ENCODE assay signal across 12 mouse cellular contexts in the genomic region with DNA sequence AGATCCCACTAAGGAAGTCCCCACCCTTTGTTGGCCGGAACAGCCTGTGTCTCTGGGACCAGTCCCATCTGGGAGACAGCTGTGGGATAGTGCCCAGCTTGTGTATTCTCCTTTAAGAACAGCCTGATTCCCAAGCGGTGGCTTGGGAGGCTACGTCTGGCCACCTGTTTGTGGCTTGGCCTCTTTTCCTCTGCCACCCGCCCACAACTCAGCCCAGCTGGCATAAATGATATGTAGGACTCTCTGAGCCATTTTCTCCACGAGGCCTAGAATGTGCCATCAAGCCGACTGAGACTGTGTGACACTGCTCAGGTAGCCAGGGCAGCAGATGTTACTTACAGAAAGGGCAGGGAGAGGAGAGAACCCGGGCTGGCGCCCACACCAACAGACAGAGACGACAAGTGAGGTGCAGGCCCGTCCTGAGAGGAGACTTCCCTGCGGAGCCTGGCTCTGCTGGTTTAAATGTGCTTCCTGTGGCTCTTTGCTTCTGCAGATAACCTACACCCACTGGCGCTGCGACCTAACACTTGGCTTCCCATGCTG. TPM values are rescaled to one million over a fixed set of nuclear protein-coding genes. Genes with fewer than 3 reads are reported as not detected.
A peak's percentile ranks its signal among the peaks of the same experiment; 100 is the strongest.
DNase-seq lines count a peak whose midpoint lies in the region; ATAC-seq and TF ChIP-seq lines count a peak whose summit lies in the region.
"Had no signal": no experiment of that assay in that cellular context is flagged by ENCODE, and none has a peak within 500 bp of the region (broad histone marks: within the 10 kb centered on the region; RNA-seq: fewer than 3 reads in every experiment).

No protein-coding gene starts in this region.

- no peak overlapping the region for H3K27ac ChIP-seq in hindbrain, embryonic 16.5 days (ENCODE audit: low read depth, low read length)
- H3K27ac ChIP-seq in hindbrain, embryonic 11.5 days (ENCODE audit: low read depth, low read length): no peak overlapping the region
- H3K27ac ChIP-seq in stomach, postnatal 0 days (replicated peaks): no peak overlapping the region

- no peaks in the 10 kb centered on the region for H3K27me3 ChIP-seq in hindbrain, embryonic 16.5 days (replicated peaks; ENCODE audit: control insufficient read depth, insufficient read depth, low read length)
- no peaks in the 10 kb centered on the region for H3K27me3 ChIP-seq in hindbrain, embryonic 11.5 days (ENCODE audit: control insufficient read depth, insufficient read depth, low read length)
- H3K27me3 ChIP-seq in E14TG2a.4 (ENCODE audit: insufficient read depth, low read length): peaks cover 26% of the 10 kb centered on the region
- H3K27me3 ChIP-seq in stomach, postnatal 0 days (ENCODE audit: control insufficient read depth, insufficient read depth, low read length): no peaks in the 10 kb centered on the region

- no peaks in the 10 kb centered on the region for H3K9me3 ChIP-seq in hindbrain, embryonic 16.5 days (ENCODE audit: control insufficient read depth, low read length)
- H3K9me3 ChIP-seq in hindbrain, embryonic 11.5 days (ENCODE audit: control insufficient read depth, low read length): no peaks in the 10 kb centered on the region
- no peaks in the 10 kb centered on the region for H3K9me3 ChIP-seq in E14TG2a.4 (ENCODE audit: low read length)
- H3K9me3 ChIP-seq in stomach, postnatal 0 days (ENCODE audit: control insufficient read depth, low read length): no peaks in the 10 kb centered on the region

- H3K4me3 ChIP-seq in hindbrain, embryonic 16.5 days (ENCODE audit: low read length): no peak overlapping the region
- no peak overlapping the region for H3K4me3 ChIP-seq in hindbrain, embryonic 11.5 days (ENCODE audit: low read depth, low read length)
- 0 out of 2 replicates have a peak overlapping the region, but pooled peaks have one; percentile 32 for H3K4me3 ChIP-seq in E14TG2a.4 (replicated peaks; ENCODE audit: low read length)
- H3K4me3 ChIP-seq in stomach, postnatal 0 days (ENCODE audit: low read depth, low read length): no peak overlapping the region

- WGBS in hindbrain, embryonic 16.5 days: 55% methylated on average over 13 of the region's 13 CpGs
- WGBS in hindbrain, embryonic 11.5 days: 55% methylated on average over 13 of the region's 13 CpGs
- WGBS in stomach, postnatal 0 days: 39% methylated on average over 13 of the region's 13 CpGs

- 0 out of 2 replicates have a peak, but pooled peaks have one; percentile 37 for ATAC-seq in hindbrain, embryonic 16.5 days
- ATAC-seq in hindbrain, embryonic 11.5 days (ENCODE audit: low FRiP score): no peak
- peak; percentile 85 for ATAC-seq in megakaryocyte progenitor cell, adult 5-6 weeks (replicated peaks; ENCODE audit: poor library complexity)
- no peak for ATAC-seq in stomach, postnatal 0 days (ENCODE audit: low FRiP score, low TSS enrichment)

- no peak overlapping the region for H3K9ac ChIP-seq in hindbrain, embryonic 16.5 days (ENCODE audit: low read depth, low read length)
- H3K9ac ChIP-seq in hindbrain, embryonic 11.5 days (ENCODE audit: low read depth, low read length): no peak overlapping the region
- H3K9ac ChIP-seq in stomach, postnatal 0 days (ENCODE audit: low read length): no peak overlapping the region

- no peak for DNase-seq in hindbrain, embryonic 11.5 days (ENCODE audit: low spot score)
- peak; percentile 62 to 67 for DNase-seq in cerebellum, postnatal 36 days
- no peak for DNase-seq in layer of hippocampus, postnatal 36 days
- DNase-seq in layer of hippocampus, postnatal 14 days (ENCODE audit: low spot score in 2 of 2): no peak
- no peak for DNase-seq in stomach, postnatal 0 days (ENCODE audit: low spot score)

- no peak overlapping the region for H3K4me2 ChIP-seq in hindbrain, embryonic 16.5 days (ENCODE audit: low read length)
- no peak overlapping the region for H3K4me2 ChIP-seq in hindbrain, embryonic 11.5 days (replicated peaks; ENCODE audit: low read depth, low read length)
- H3K4me2 ChIP-seq in stomach, postnatal 0 days (replicated peaks; ENCODE audit: low read depth): no peak overlapping the region

- no peak for TF ChIP-seq EP300 in stomach, postnatal 0 days (optimal IDR thresholded peaks at IDR 0.05)

- H3K4me1 ChIP-seq in hindbrain, embryonic 16.5 days (ENCODE audit: control insufficient read depth, insufficient read depth, low read depth, low read length): no peaks in the 10 kb centered on the region
- no peaks in the 10 kb centered on the region for H3K4me1 ChIP-seq in hindbrain, embryonic 11.5 days (replicated peaks; ENCODE audit: control insufficient read depth, insufficient read depth, low read length)
- peaks cover 11% of the 10 kb centered on the region for H3K4me1 ChIP-seq in E14TG2a.4 (replicated peaks; ENCODE audit: low read depth, low read length)
- H3K4me1 ChIP-seq in stomach, postnatal 0 days (replicated peaks; ENCODE audit: control insufficient read depth, insufficient read depth): no peaks in the 10 kb centered on the region

- peaks cover 23% of the 10 kb centered on the region for H3K36me3 ChIP-seq in hindbrain, embryonic 16.5 days (ENCODE audit: control insufficient read depth, insufficient read depth, low read length)
- H3K36me3 ChIP-seq in hindbrain, embryonic 11.5 days (ENCODE audit: control insufficient read depth, insufficient read depth, low read length): no peaks in the 10 kb centered on the region
- no peaks in the 10 kb centered on the region for H3K36me3 ChIP-seq in E14TG2a.4 (ENCODE audit: insufficient read depth, low read length)
- no peaks in the 10 kb centered on the region for H3K36me3 ChIP-seq in stomach, postnatal 0 days (ENCODE audit: control insufficient read depth, insufficient read depth, low read length)

- no peak for TF ChIP-seq CTCF in E14TG2a.4 (conservative IDR thresholded peaks at IDR 0.05; ENCODE audit: low read length)
- TF ChIP-seq CTCF in stomach, postnatal 0 days (IDR thresholded peaks at IDR 0.05; ENCODE audit: low read depth): no peak

RNA-seq across cellular contexts. Expression of gene Acsl6, which starts 32.6 kb away (rescaled TPM):
- 49.8 and 52.6 TPM in 2 replicates for polyA plus RNA-seq in hindbrain, embryonic 16.5 days (2015; fragmentation: Nextera tagmentation; extraction: Ambion mirVana)
- 15.6 and 16.8 TPM in 2 replicates for polyA plus RNA-seq in hindbrain, embryonic 11.5 days (2014; fragmentation: Nextera tagmentation; extraction: Ambion mirVana)
- total RNA-seq in megakaryocyte progenitor cell, adult 5-6 weeks (2015): 0.86 and 3.2 TPM in 2 replicates
- 1.2 and 3.5 TPM in 2 replicates for total RNA-seq in megakaryocyte progenitor cell, adult 5-6 weeks (2017)
- total RNA-seq in layer of hippocampus, postnatal 36 days (2021): 100 to 1,000 TPM; 181 to 196 TPM
- 100 to 1,000 TPM; 173 TPM for total RNA-seq in layer of hippocampus, postnatal 14 days (2021)
- polyA plus RNA-seq in stomach, postnatal 0 days (2015; fragmentation: Nextera tagmentation; extraction: Ambion mirVana): 1.1 and 1.3 TPM in 2 replicates

RNA-seq across cellular contexts. Expression of gene Meikin, which starts 34.2 kb away (rescaled TPM):
- not detected in 2 replicates for polyA plus RNA-seq in hindbrain, embryonic 16.5 days (2015; fragmentation: Nextera tagmentation; extraction: Ambion mirVana)
- not detected in 2 replicates for polyA plus RNA-seq in hindbrain, embryonic 11.5 days (2014; fragmentation: Nextera tagmentation; extraction: Ambion mirVana)
- not detected in 2 replicates for total RNA-seq in megakaryocyte progenitor cell, adult 5-6 weeks (2015)
- not detected in 2 replicates for total RNA-seq in megakaryocyte progenitor cell, adult 5-6 weeks (2017)
- total RNA-seq in layer of hippocampus, postnatal 36 days (2021): not detected
- total RNA-seq in layer of hippocampus, postnatal 14 days (2021): not detected
- polyA plus RNA-seq in stomach, postnatal 0 days (2015; fragmentation: Nextera tagmentation; extraction: Ambion mirVana): 0.06 TPM in 1 of 2 replicates, not detected in the other
- total RNA-seq: heart, adult 8-10 months had no signal
- polyA plus RNA-seq: large intestine, adult 2 months; limb, embryonic 14.5 days; neural tube, embryonic 14.5 days had no signal

Comparison
In these comparisons a context has a peak if more than half of its experiments do, and no peak if none do; other contexts are left out.
1. ATAC-seq: peak in hindbrain, embryonic 16.5 days (single experiment) and megakaryocyte progenitor cell, adult 5-6 weeks (single experiment); none in hindbrain, embryonic 11.5 days (single experiment) and stomach, postnatal 0 days (single experiment).
2. DNase-seq: peak in cerebellum, postnatal 36 days (2 of 2); none in hindbrain, embryonic 11.5 days (single experiment), layer of hippocampus, postnatal 36 days (0 of 2), layer of hippocampus, postnatal 14 days (0 of 2) and stomach, postnatal 0 days (single experiment).
3. RNA of gene Acsl6, which starts 32.6 kb away (total RNA-seq): 181 to 196 TPM in layer of hippocampus, postnatal 36 days and 173 TPM in layer of hippocampus, postnatal 14 days; 0.86 to 3.5 TPM in megakaryocyte progenitor cell, adult 5-6 weeks; every median in the first group is over 10 times any median in the second.